Mouse (Mus musculus): Measurements from ENCODE around the gene Usp2.

Gene Usp2

GRCm38 (mm10) chr9:44144023-44144717 is 77.3 kb downstream of the Usp2 start:
- in situ Hi-C loops (cut with MboI, MseI), result no loop called here

GRCm38 (mm10) chr9:44144718-44145060 is 77.9 kb downstream of the Usp2 start:
- in situ Hi-C loops (cut with MboI, MseI), result loop anchor here in 1 of 2 experiments (5.0 kb wide), 1 partner anchor 38 kb away; no protein-coding TSS in a partner anchor
